Mouse (Mus musculus) neural tube, embryonic 14.5 days (tissue): Measurements from ENCODE around the gene Cyp2j12. TPM values are rescaled to one million over a fixed set of nuclear protein-coding genes. Genes with fewer than 3 reads are reported as not detected.

Source experiments
- polyA plus RNA-seq: library from polyadenylated mRNA; unstranded; fragments of >200 nt; fragmentation: Nextera tagmentation; extraction: Ambion mirVana; gene quantifications from 2 replicates; pipeline ENCODE4 v1.2.1, GENCODE M21; 2014

The Cyp2j12 gene
- polyA plus RNA-seq, 1 experiment from 2014 or later: not detected

Other genes starting within 250 kb of the Cyp2j12 start
- 96.9 and 102 TPM in 2 replicates for gene Hook1, start 173.9 kb downstream of the Cyp2j12 start, polyA plus RNA-seq
- gene Cyp2j13, start 63.6 kb downstream of the Cyp2j12 start, polyA plus RNA-seq: not detected in 2 replicates
- not detected in 2 replicates for gene Cyp2j7, start 95.5 kb upstream of the Cyp2j12 start, polyA plus RNA-seq
- gene Cyp2j11, start 207.5 kb upstream of the Cyp2j12 start, polyA plus RNA-seq: not detected in 2 replicates